Mouse (Mus musculus) liver, embryonic 16.5 days (tissue): ENCODE results near the gene Lrp3. TPM values are rescaled to one million over a fixed set of nuclear protein-coding genes. Genes with fewer than 3 reads are reported as not detected.

Experiments
- ATAC-seq: fragments of 200-750 bp; cut with Nextera tagmentation; 2 replicates; pipeline ENCODE4 v1.8.0; 2017; ENCODE audit warnings: low read depth, mild to moderate bottlenecking, moderate number of reproducible peaks, moderate library complexity
- H3K27ac ChIP-seq: fragments of 300-500 bp; sonication (generic); 2 replicates; pipeline ENCODE4 v1.5.1; 2014; ENCODE audit warnings: mild to moderate bottlenecking, low read length
- H3K27me3 ChIP-seq: fragments of 300-500 bp; sonication (generic); 2 replicates; pipeline ENCODE4 v1.6.1; 2014; ENCODE audit warnings: low read depth, low read length, mixed read lengths; ENCODE audit not compliant: control insufficient read depth, insufficient read depth
- H3K36me3 ChIP-seq: fragments of 300-500 bp; sonication (generic); 2 replicates; pipeline ENCODE4 v1.6.1; 2014; ENCODE audit warnings: mild to moderate bottlenecking; ENCODE audit not compliant: control insufficient read depth, insufficient read depth
- H3K4me1 ChIP-seq: fragments of 300-500 bp; sonication (generic); 2 replicates; pipeline ENCODE4 v1.6.1; 2014; ENCODE audit warnings: low read depth, low read length, mixed read lengths; ENCODE audit not compliant: control insufficient read depth
- H3K4me2 ChIP-seq: fragments of 300-500 bp; sonication (generic); 2 replicates; pipeline ENCODE4 v1.6.1; 2014; ENCODE audit warnings: low read depth, low read length, mixed read lengths
- H3K4me3 ChIP-seq: fragments of 300-500 bp; sonication (generic); 2 replicates; pipeline ENCODE4 v1.5.1; 2014; ENCODE audit warnings: low read depth, mild to moderate bottlenecking, low read length
- H3K9ac ChIP-seq: fragments of 300-500 bp; sonication (generic); 2 replicates; pipeline ENCODE4 v1.6.1; 2014; ENCODE audit warnings: low read depth, low read length
- H3K9me3 ChIP-seq: fragments of 300-500 bp; sonication (generic); replicated peaks from 2 replicates; pipeline ENCODE4 v1.6.1; 2016; ENCODE audit warnings: low read length; ENCODE audit not compliant: control insufficient read depth
- WGBS: fragments of 180-500 bp; shearing (Covaris S2); extraction: QIAGEN DNeasy Blood & Tissue Kit; methylation state at CpG from one replicate; pipeline ENCODE4 v1.1.7; 2014; ENCODE audit not compliant: insufficient replicate concordance; 5-methylcytosine and 5-hydroxymethylcytosine counted together
- polyA plus RNA-seq: library from polyadenylated mRNA; unstranded; fragments of >200 nt; fragmentation: Nextera tagmentation; extraction: Ambion mirVana; gene quantifications from 2 replicates; pipeline ENCODE4 v1.2.1, GENCODE M21; 2015

Gene Lrp3
- polyA plus RNA-seq, 1 experiment from 2014 or later = 0.42 TPM

GRCm38 (mm10) chr7:35157512-35157911 is 57.8 kb downstream of the Lrp3 start:
- peaks cover 5% of the 10 kb centered on the region for H3K4me1 ChIP-seq
- WGBS = 36% methylated on average over 3 of the region's 3 CpGs
- ATAC-seq = no peak
- H3K4me3 ChIP-seq = no peak overlapping the region
- no peak overlapping the region for H3K4me2 ChIP-seq
- no peaks in the 10 kb centered on the region for H3K27me3 ChIP-seq
- H3K9me3 ChIP-seq = no peaks in the 10 kb centered on the region
- H3K9ac ChIP-seq = no peak overlapping the region
- no peaks in the 10 kb centered on the region for H3K36me3 ChIP-seq
- H3K27ac ChIP-seq = no peak overlapping the region

GRCm38 (mm10) chr7:35156561-35157477 is 58.5 kb downstream of the Lrp3 start:
- no peak overlapping the region for H3K9ac ChIP-seq
- no peaks in the 10 kb centered on the region for H3K9me3 ChIP-seq
- ATAC-seq = peak; percentile 21; the same call in 1 of the 2 replicates
- 26% methylated on average over 16 of the region's 16 CpGs for WGBS
- H3K4me2 ChIP-seq = no peak overlapping the region
- no peaks in the 10 kb centered on the region for H3K36me3 ChIP-seq
- H3K4me1 ChIP-seq = peaks cover 5% of the 10 kb centered on the region
- no peaks in the 10 kb centered on the region for H3K27me3 ChIP-seq
- no peak overlapping the region for H3K4me3 ChIP-seq
- H3K27ac ChIP-seq = no peak overlapping the region

- no peaks in the 10 kb centered on the region for H3K36me3 ChIP-seq
- H3K4me3 ChIP-seq = no peak overlapping the region
- no peak overlapping the region for H3K27ac ChIP-seq
- ATAC-seq = no peak
- H3K9ac ChIP-seq = no peak overlapping the region
- H3K4me2 ChIP-seq = no peak overlapping the region
- H3K4me1 ChIP-seq = peaks cover 8% of the 10 kb centered on the region
- no peaks in the 10 kb centered on the region for H3K9me3 ChIP-seq
- no peaks in the 10 kb centered on the region for H3K27me3 ChIP-seq
- WGBS = 10% methylated on average over 12 of the region's 12 CpGs
These were observed 60.8 kb downstream of the Lrp3 start for GRCm38 (mm10) chr7:35154449-35154848.

GRCm38 (mm10) chr7:35150860-35151259 is 64.4 kb downstream of the Lrp3 start:
- Histone ChIP-seq H3K4me3 (no peak overlapping the region), H3K27me3 (no peaks in the 10 kb centered on the region), H3K9ac (no peak overlapping the region), H3K4me2 (no peak overlapping the region), H3K9me3 (no peaks in the 10 kb centered on the region), H3K27ac (no peak overlapping the region; the same call in 1 of the 2 replicates), H3K4me1 (peaks cover 11% of the 10 kb centered on the region), H3K36me3 (no peaks in the 10 kb centered on the region)
- ATAC-seq = no peak
- 18% methylated on average over 5 of the region's 5 CpGs for WGBS

Other genes starting within 250 kb of the Lrp3 start
- 21.4 and 22.4 TPM in 2 replicates for gene Cebpg, start 158.9 kb downstream of the Lrp3 start, polyA plus RNA-seq
- 6.8 and 9.1 TPM in 2 replicates for gene Cebpa, start 96.2 kb downstream of the Lrp3 start, polyA plus RNA-seq
- 0.50 and 0.64 TPM in 2 replicates for gene Slc7a10, start 29.1 kb downstream of the Lrp3 start, polyA plus RNA-seq
- gene Gpatch1, start 102.9 kb upstream of the Lrp3 start, polyA plus RNA-seq = 4.8 and 5.5 TPM in 2 replicates
- gene Rhpn2, start 118.7 kb upstream of the Lrp3 start, polyA plus RNA-seq = 5.6 and 7.1 TPM in 2 replicates
- 15.0 and 17.1 TPM in 2 replicates for gene Faap24, start 181.3 kb upstream of the Lrp3 start, polyA plus RNA-seq
- gene Cep89, start 181.5 kb upstream of the Lrp3 start, polyA plus RNA-seq = 17.7 and 18.6 TPM in 2 replicates
- gene Slc7a9, start 233.3 kb upstream of the Lrp3 start, polyA plus RNA-seq = 1.5 and 2.1 TPM in 2 replicates